Mouse (Mus musculus) intestine, embryonic 16.5 days (tissue): ENCODE data around the gene Srcin1. TPM values are rescaled to one million over a fixed set of nuclear protein-coding genes. Genes with fewer than 3 reads are reported as not detected.

Experiments
- ATAC-seq: fragments of 200-750 bp; cut with Nextera tagmentation; 2 replicates; pipeline ENCODE4 v1.8.0; 2017; ENCODE audit warnings: moderate TSS enrichment, moderate library complexity
- H3K27ac ChIP-seq: fragments of 300-500 bp; sonication (generic); 2 replicates; pipeline ENCODE4 v1.5.1; 2014; ENCODE audit warnings: mild to moderate bottlenecking, low read length
- H3K27me3 ChIP-seq: fragments of 300-500 bp; sonication (generic); replicated peaks from 2 replicates; pipeline ENCODE4 v1.6.1; 2014; ENCODE audit warnings: low read length, control low read depth, mixed read lengths; ENCODE audit not compliant: control insufficient read depth, insufficient read depth
- H3K36me3 ChIP-seq: fragments of 300-500 bp; sonication (generic); 2 replicates; pipeline ENCODE4 v1.6.1; 2014; ENCODE audit warnings: low read length, control low read depth; ENCODE audit not compliant: control insufficient read depth, insufficient read depth
- H3K4me1 ChIP-seq: fragments of 300-500 bp; sonication (generic); 2 replicates; pipeline ENCODE4 v1.6.1; 2014; ENCODE audit warnings: low read length, control low read depth, mixed read lengths; ENCODE audit not compliant: control insufficient read depth, insufficient read depth
- H3K4me2 ChIP-seq: fragments of 300-500 bp; sonication (generic); 2 replicates; pipeline ENCODE4 v1.6.1; 2014; ENCODE audit warnings: low read depth, low read length, control low read depth
- H3K4me3 ChIP-seq: fragments of 300-500 bp; sonication (generic); 2 replicates; pipeline ENCODE4 v1.5.1; 2014; ENCODE audit warnings: mild to moderate bottlenecking, low read length
- H3K9ac ChIP-seq: fragments of 300-500 bp; sonication (generic); 2 replicates; pipeline ENCODE4 v1.6.1; 2014; ENCODE audit warnings: low read depth, low read length
- H3K9me3 ChIP-seq: fragments of 300-500 bp; sonication (generic); 2 replicates; pipeline ENCODE4 v1.6.1; 2016; ENCODE audit warnings: low read length, control low read depth; ENCODE audit not compliant: control insufficient read depth
- WGBS: fragments of 180-500 bp; shearing (Covaris S2); extraction: QIAGEN DNeasy Blood & Tissue Kit; methylation state at CpG from one replicate; pipeline ENCODE4 v1.1.7; 2014; 5-methylcytosine and 5-hydroxymethylcytosine counted together
- polyA plus RNA-seq: library from polyadenylated mRNA; unstranded; fragments of >200 nt; fragmentation: Nextera tagmentation; extraction: Ambion mirVana; gene quantifications from 2 replicates; pipeline ENCODE4 v1.2.1, GENCODE M21; 2015

Gene Srcin1
- polyA plus RNA-seq, 1 experiment from 2014 or later: 0.12 TPM

DNA sequence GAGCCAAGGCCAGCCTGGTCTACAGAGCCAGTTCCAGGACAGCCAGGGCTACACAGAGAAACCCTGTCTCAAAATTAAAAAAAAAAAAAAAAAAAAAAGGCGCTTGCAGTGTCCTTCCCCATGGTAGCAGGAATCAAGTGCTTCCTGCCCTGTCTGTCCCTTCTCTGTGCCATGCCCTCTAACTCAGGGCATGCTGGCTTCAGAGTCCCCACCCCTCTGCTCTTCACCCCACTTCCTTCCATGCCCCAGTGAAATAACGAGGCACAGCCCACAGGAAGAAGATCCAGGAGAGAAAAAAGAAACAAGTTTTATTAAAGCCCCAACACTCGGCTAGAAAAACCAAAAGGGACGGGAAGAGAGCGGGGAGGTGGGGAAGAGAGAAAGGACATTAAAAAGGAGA lies 66.9 kb downstream of the Srcin1 start:
- Histone ChIP-seq H3K4me3 (no peak overlapping the region), H3K27ac (no peak overlapping the region), H3K9me3 (no peaks in the 10 kb centered on the region), H3K4me1 (no peaks in the 10 kb centered on the region), H3K9ac (no peak overlapping the region), H3K36me3 (no peaks in the 10 kb centered on the region), H3K4me2 (no peak overlapping the region), H3K27me3 (0 out of 2 replicates have a peak, but pooled peaks cover 3% of the 10 kb centered on the region)
- no peak for ATAC-seq
- WGBS: 47% methylated on average over 5 of the region's 5 CpGs

DNA sequence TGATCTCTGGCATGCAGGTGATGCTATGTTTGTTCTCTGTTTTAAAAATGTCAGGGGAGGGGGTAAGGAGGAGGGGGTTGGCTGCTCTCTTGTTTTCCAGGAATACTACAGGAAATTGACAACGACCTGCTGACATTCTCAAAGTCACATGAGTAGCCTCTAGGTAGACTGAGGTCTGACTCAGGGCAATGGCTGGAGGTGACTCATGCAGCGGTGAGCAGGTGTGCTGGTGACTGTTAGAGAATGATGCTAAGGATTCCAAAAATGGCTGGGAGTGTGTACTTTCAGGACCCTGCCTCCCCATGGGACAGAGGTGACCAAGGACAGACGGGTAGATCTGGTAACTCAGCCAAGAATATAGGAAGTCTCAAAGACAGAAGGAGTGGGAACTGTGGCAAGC lies 67.8 kb downstream of the Srcin1 start:
- H3K4me3 ChIP-seq: no peak overlapping the region
- WGBS: 74% methylated on average over 3 of the region's 3 CpGs
- H3K4me2 ChIP-seq: no peak overlapping the region
- H3K9ac ChIP-seq: no peak overlapping the region
- no peaks in the 10 kb centered on the region for H3K4me1 ChIP-seq
- no peak overlapping the region for H3K27ac ChIP-seq
- no peaks in the 10 kb centered on the region for H3K9me3 ChIP-seq
- H3K27me3 ChIP-seq: 0 out of 2 replicates have a peak, but pooled peaks cover 3% of the 10 kb centered on the region
- H3K36me3 ChIP-seq: no peaks in the 10 kb centered on the region
- ATAC-seq: no peak

DNA sequence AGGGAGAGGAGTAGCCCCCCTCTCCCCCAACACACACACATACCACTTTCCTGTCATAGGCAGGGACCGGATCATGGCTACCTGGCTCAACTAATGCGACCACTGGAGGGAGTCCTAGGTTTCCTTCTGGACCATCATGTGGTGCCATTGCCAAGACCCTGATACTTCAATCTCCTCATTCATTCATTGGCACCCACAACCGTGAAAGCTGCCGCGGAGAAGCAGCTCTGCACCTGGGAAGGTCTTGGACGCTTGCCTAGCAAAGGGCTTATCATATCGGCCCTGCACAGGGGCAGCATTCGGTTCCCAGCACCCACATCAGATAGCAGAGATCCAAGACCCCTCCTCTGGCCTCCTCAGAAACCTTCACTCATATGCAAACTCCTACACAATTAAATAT lies 69.7 kb downstream of the Srcin1 start:
- no peaks in the 10 kb centered on the region for H3K9me3 ChIP-seq
- H3K9ac ChIP-seq: no peak overlapping the region
- no peak for ATAC-seq
- no peaks in the 10 kb centered on the region for H3K36me3 ChIP-seq
- 61% methylated on average over 8 of the region's 8 CpGs for WGBS
- H3K4me2 ChIP-seq: no peak overlapping the region
- 0 out of 2 replicates have a peak, but pooled peaks cover 3% of the 10 kb centered on the region for H3K27me3 ChIP-seq
- no peak overlapping the region for H3K4me3 ChIP-seq
- peaks cover 4% of the 10 kb centered on the region; the same call in 1 of the 2 replicates for H3K4me1 ChIP-seq
- no peak overlapping the region for H3K27ac ChIP-seq

DNA sequence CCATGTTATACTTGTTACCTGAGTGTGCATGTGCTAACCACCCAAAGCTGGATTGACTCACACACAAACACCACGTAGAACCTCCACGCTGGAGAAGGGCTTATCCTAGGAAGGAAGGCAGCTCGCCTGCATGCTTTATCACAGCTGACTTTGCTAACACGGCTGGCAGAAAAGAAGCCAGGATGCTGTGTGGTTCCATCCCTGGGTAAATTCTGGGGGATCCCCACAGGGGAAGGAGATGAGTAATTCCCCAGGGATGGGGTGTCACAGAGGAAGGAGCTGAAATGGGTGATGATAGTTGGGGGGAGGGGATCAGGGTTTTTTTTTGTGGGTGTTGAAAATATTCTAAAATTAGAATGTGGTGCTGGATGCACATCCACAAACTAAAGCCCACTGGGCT lies 70.2 kb downstream of the Srcin1 start:
- Histone ChIP-seq H3K9me3 (no peaks in the 10 kb centered on the region), H3K4me2 (no peak overlapping the region), H3K27me3 (0 out of 2 replicates have a peak, but pooled peaks cover 7% of the 10 kb centered on the region), H3K4me1 (peaks cover 4% of the 10 kb centered on the region), H3K36me3 (no peaks in the 10 kb centered on the region), H3K4me3 (no peak overlapping the region), H3K27ac (no peak overlapping the region), H3K9ac (no peak overlapping the region)
- ATAC-seq: no peak
- 70% methylated on average over 4 of the region's 4 CpGs for WGBS

DNA sequence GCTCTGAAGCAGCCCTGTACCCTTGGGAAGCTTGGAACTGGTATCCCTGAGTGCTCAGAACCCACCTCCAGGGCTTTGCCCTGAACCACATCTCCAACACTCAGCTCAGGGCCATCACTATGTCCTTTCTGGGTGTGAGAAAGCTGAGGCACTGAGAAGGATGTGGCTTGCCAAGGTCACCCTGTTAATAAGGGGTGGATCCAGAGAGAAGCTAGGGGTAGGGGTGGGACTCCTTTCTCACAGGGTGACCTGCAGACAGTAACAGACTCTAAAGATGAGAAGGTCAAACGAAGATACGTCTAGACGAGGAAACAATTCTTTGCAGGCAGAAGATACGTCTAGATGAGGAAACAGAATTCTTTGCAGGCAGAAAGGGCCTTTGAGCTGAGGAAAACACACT lies 73.1 kb downstream of the Srcin1 start:
- no peak overlapping the region for H3K4me2 ChIP-seq
- H3K9ac ChIP-seq: no peak overlapping the region
- no peaks in the 10 kb centered on the region for H3K9me3 ChIP-seq
- H3K4me3 ChIP-seq: no peak overlapping the region
- 78% methylated on average over 4 of the region's 4 CpGs for WGBS
- H3K4me1 ChIP-seq: peaks cover 4% of the 10 kb centered on the region
- peaks cover 22% of the 10 kb centered on the region for H3K27me3 ChIP-seq
- ATAC-seq: no peak
- H3K36me3 ChIP-seq: no peaks in the 10 kb centered on the region
- H3K27ac ChIP-seq: no peak overlapping the region

DNA sequence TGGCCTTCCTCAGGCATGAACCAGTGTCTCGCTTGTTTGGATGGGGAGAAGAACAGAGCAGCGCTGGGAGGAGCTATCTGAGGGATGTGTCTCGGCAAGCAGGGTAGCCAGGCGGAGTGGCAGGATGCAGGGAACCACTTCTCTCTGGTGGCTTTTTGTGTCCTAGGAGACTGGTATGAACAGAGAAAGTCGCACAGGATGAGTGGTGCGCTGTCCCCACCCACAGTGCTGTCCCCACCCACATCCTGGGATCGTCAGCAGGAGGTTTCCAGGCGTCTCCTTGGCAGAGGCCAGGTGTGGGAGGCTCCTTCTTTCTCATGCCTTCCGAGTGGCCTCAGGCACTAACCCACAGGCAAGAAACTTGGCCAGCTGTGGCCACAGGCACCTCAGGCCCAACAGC lies 73.6 kb downstream of the Srcin1 start:
- no peak for ATAC-seq
- 43% methylated on average over 9 of the region's 9 CpGs for WGBS
- H3K36me3 ChIP-seq: no peaks in the 10 kb centered on the region
- no peak overlapping the region for H3K9ac ChIP-seq
- H3K9me3 ChIP-seq: no peaks in the 10 kb centered on the region
- H3K4me1 ChIP-seq: peaks cover 4% of the 10 kb centered on the region
- peaks cover 22% of the 10 kb centered on the region for H3K27me3 ChIP-seq
- no peak overlapping the region for H3K4me3 ChIP-seq
- no peak overlapping the region for H3K27ac ChIP-seq
- no peak overlapping the region for H3K4me2 ChIP-seq

DNA sequence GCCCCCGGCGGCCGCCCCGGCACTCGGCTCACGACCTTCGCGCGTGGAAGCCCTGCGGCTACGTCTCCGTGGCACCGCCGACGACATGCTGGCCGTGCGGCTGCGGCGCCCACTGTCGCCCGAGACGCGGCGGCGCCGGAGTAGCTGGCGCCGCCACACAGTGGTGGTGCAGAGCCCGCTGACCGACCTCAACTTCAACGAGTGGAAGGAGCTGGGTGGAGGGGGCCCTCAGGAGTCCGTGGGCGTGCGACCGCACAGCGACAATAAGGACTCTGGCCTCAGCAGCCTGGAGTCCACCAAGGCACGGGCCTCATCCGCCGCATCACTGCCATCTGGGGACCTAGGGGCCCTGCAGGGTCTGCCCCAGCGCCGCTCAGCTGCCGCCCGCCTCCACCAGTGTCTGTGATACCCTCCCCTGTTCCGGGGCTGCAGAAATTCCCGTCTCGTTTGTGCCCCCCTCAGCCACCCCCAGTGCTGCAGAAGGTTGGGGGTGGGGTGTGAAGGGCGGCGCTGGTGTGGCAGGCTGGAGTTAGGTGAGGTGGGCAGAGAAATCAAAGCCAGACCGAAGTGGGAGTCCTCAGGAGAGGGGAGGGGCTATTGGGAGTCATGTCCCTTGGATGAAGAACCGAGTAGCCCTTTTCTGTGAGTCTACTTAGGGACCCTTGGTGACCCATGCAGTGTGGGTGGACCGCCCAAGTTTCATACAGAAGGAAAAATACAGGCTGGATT lies 75.1 kb downstream of the Srcin1 start:
- Histone ChIP-seq H3K4me1 (peaks cover 4% of the 10 kb centered on the region), H3K4me2 (peak overlapping the region; percentile 53), H3K36me3 (no peaks in the 10 kb centered on the region; the same call in 1 of the 2 replicates), H3K4me3 (peak overlapping the region; percentile 39), H3K9me3 (no peaks in the 10 kb centered on the region), H3K27ac (no peak overlapping the region), H3K9ac (peak overlapping the region; percentile 46), H3K27me3 (peaks cover 22% of the 10 kb centered on the region)
- 28% methylated on average over 51 of the region's 51 CpGs for WGBS
- ATAC-seq: 0 out of 2 replicates have a peak, but pooled peaks have one; percentile 21

DNA sequence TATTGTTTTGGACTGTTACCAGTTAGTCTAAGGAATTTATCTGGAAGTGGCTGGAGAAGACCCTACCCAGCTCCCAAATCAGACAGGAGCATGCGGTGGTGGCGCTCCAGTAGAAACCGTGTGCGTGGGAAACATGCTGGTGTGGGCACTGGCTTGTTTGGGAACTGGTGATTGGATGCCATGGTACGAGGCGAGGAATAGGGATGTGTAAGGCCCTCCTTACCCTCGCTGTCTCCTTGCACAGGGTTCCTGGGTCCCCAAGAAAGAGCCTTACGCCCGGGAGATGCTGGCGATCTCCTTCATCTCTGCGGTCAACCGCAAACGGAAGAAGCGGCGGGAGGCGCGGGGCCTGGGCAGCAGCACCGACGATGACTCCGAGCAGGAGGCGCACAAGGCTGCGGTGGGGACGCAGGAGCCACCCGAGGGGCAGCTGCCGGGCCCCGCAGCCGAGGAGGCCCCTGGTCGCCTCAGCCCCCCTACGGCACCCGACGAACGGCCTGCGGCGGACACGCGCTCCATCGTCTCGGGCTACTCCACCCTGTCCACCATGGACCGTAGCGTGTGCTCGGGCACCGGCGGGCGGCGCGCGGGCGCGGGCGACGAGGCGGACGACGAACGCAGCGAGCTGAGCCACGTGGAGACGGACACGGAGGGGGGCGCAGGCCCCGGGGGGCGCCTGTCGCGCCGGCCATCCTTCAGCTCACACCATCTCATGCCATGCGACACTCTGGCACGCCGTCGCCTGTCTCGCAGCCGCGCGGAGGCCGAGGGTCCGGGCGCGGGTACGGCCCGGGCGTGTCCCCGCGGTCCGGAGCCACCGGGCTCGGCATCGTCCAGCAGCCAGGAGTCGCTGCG lies 75.9 kb downstream of the Srcin1 start, which contains the start of gene 4933428G20Rik:
4933428G20Rik (minus strand) TSS at position 476 of the 855 bp plus-strand sequence.
- H3K9me3 ChIP-seq: no peaks in the 10 kb centered on the region
- 31% methylated on average over 87 of the region's 88 CpGs for WGBS
- peak within 1 kb of the TSS; percentile 53 for H3K4me2 ChIP-seq
- peak within 1 kb of the TSS; percentile 39 for H3K4me3 ChIP-seq
- H3K27ac ChIP-seq: no peak within 1 kb of the TSS
- ATAC-seq: no peak
- H3K4me1 ChIP-seq: peaks cover 4% of the 10 kb centered on the region
- no peaks in the 10 kb centered on the region; the same call in 1 of the 2 replicates for H3K36me3 ChIP-seq
- peak within 1 kb of the TSS; percentile 46 for H3K9ac ChIP-seq
- H3K27me3 ChIP-seq: peaks cover 22% of the 10 kb centered on the region

DNA sequence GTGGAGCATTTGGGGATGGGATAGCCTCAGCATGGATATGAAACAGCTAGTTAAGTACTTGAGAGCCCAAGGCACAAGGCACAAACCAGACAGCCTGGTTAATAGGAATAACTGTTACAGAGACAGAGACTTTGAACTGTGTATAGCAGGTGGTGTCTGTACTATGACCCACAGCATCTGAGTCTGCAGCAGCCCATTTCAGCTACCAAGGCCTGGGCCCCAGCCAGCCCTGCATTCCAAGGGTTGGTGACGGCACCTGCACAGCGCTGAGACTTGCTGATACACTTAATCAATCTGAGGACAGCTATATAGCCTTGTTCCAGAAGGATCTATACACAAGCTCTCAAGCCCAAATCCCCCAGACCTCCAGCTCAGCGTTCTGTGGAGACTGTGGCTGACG lies 78.4 kb downstream of the Srcin1 start:
- H3K27ac ChIP-seq: no peak overlapping the region
- H3K4me1 ChIP-seq: peaks cover 4% of the 10 kb centered on the region
- H3K36me3 ChIP-seq: peaks cover 3% of the 10 kb centered on the region
- H3K27me3 ChIP-seq: peaks cover 22% of the 10 kb centered on the region
- no peak overlapping the region for H3K4me3 ChIP-seq
- ATAC-seq: peak; percentile 92
- no peak overlapping the region for H3K9ac ChIP-seq
- no peak overlapping the region for H3K4me2 ChIP-seq
- no peaks in the 10 kb centered on the region for H3K9me3 ChIP-seq
- WGBS: 64% methylated on average over 4 of the region's 4 CpGs
